Comparison of ENCODE assay signal across 31 mouse cellular contexts in the genomic region with DNA sequence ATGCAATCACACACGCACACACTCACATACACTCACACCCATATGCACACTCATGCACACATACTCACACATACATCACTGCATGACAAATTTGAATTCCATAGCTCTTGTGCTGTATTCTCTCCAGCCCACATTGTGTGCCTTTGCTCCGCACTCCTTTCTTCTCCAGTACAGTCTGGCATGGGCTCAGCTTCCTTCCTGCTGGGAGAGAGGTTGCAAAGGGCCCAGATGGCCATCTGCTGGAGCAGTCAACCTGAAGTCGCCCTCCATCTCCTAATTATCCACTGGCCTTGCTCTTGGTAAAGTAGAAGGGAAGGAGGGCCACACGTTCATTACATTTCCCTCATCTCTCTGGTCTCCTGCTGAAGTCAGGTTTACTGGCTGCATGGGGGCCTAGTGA. TPM values are rescaled to one million over a fixed set of nuclear protein-coding genes. Genes with fewer than 3 reads are reported as not detected.
A peak's percentile ranks its signal among the peaks of the same experiment; 100 is the strongest.
DNase-seq lines count a peak whose midpoint lies in the region; ATAC-seq and TF ChIP-seq lines count a peak whose summit lies in the region.
"Had no signal": no experiment of that assay in that cellular context is flagged by ENCODE, and none has a peak within 500 bp of the region (broad histone marks: within the 10 kb centered on the region; RNA-seq: fewer than 3 reads in every experiment).

No protein-coding gene starts in this region.

- peaks cover 3% of the 10 kb centered on the region; the same call in 1 of the 2 replicates for H3K4me1 ChIP-seq in kidney, embryonic 16.5 days (ENCODE audit: insufficient read depth, low read length)
- peaks cover 12% of the 10 kb centered on the region for H3K4me1 ChIP-seq in cerebellum, adult 2 months (ENCODE audit: control insufficient read depth, insufficient read depth, low read length)
- H3K4me1 ChIP-seq in midbrain, embryonic 14.5 days (ENCODE audit: control insufficient read depth, insufficient read depth, low read length): no peaks in the 10 kb centered on the region
- H3K4me1 ChIP-seq: forebrain, embryonic 13.5 days; hindbrain, embryonic 13.5 days; midbrain, embryonic 12.5 days had no signal

- H3K27me3 ChIP-seq in kidney, embryonic 16.5 days (ENCODE audit: insufficient read depth, low read length): no peaks in the 10 kb centered on the region
- H3K27me3 ChIP-seq in cerebellum, adult 2 months (ENCODE audit: control insufficient read depth, insufficient read depth, low read length): no peaks in the 10 kb centered on the region
- H3K27me3 ChIP-seq in midbrain, embryonic 14.5 days (ENCODE audit: control insufficient read depth, insufficient read depth, low read length): no peaks in the 10 kb centered on the region
- H3K27me3 ChIP-seq: forebrain, embryonic 13.5 days; liver, embryonic 13.5 days; Patski had no signal

- no peak; the same call in 1 of the 2 replicates for TF ChIP-seq CTCF in cerebellum, adult 2 months (IDR thresholded peaks at IDR 0.05; ENCODE audit: borderline replicate concordance, insufficient read depth, low read depth, low read length)

- H3K36me3 ChIP-seq in kidney, embryonic 16.5 days (ENCODE audit: insufficient read depth, low read length): no peaks in the 10 kb centered on the region
- H3K36me3 ChIP-seq in midbrain, embryonic 14.5 days (ENCODE audit: control insufficient read depth, insufficient read depth, low read length): no peaks in the 10 kb centered on the region
- H3K36me3 ChIP-seq: hindbrain, embryonic 13.5 days; liver, embryonic 13.5 days; midbrain, embryonic 12.5 days had no signal

- H3K9ac ChIP-seq in kidney, embryonic 16.5 days (replicated peaks; ENCODE audit: low read length): no peak overlapping the region
- H3K9ac ChIP-seq in midbrain, embryonic 14.5 days (replicated peaks; ENCODE audit: low read length): no peak overlapping the region
- H3K9ac ChIP-seq: forebrain, embryonic 13.5 days; hindbrain, embryonic 13.5 days; liver, embryonic 13.5 days; midbrain, embryonic 12.5 days had no signal

- no peak for TF ChIP-seq POLR2A in cerebellum, adult 2 months (IDR thresholded peaks at IDR 0.05; ENCODE audit: borderline replicate concordance, insufficient read depth, low read length)

- no peak overlapping the region for H3K4me2 ChIP-seq in kidney, embryonic 16.5 days (replicated peaks; ENCODE audit: low read depth, low read length)
- no peak overlapping the region for H3K4me2 ChIP-seq in midbrain, embryonic 14.5 days (ENCODE audit: low read length)
- H3K4me2 ChIP-seq: forebrain, embryonic 13.5 days; hindbrain, embryonic 13.5 days; liver, embryonic 13.5 days; midbrain, embryonic 12.5 days had no signal

- no peak overlapping the region for H3K27ac ChIP-seq in kidney, embryonic 16.5 days (ENCODE audit: low read length)
- H3K27ac ChIP-seq in cerebellum, adult 2 months (ENCODE audit: insufficient read depth, low read length): no peak overlapping the region
- H3K27ac ChIP-seq in midbrain, embryonic 14.5 days (replicated peaks; ENCODE audit: low read depth, low read length): no peak overlapping the region
- H3K27ac ChIP-seq: forebrain, embryonic 13.5 days; heart, adult 2 months; hindbrain, embryonic 13.5 days; liver, embryonic 13.5 days; midbrain, embryonic 12.5 days; stomach, postnatal 0 days had no signal

- no peaks in the 10 kb centered on the region for H3K9me3 ChIP-seq in kidney, embryonic 16.5 days (ENCODE audit: low read length)
- H3K9me3 ChIP-seq in midbrain, embryonic 14.5 days (ENCODE audit: control insufficient read depth, low read length): no peaks in the 10 kb centered on the region
- H3K9me3 ChIP-seq: forebrain, embryonic 13.5 days; hindbrain, embryonic 13.5 days; liver, embryonic 13.5 days; midbrain, embryonic 12.5 days had no signal

- 65% methylated on average over 4 of the region's 4 CpGs for WGBS in kidney, embryonic 16.5 days
- 33% methylated on average over 4 of the region's 4 CpGs for WGBS in cerebellum, adult 2 months
- 69% methylated on average over 4 of the region's 4 CpGs for WGBS in midbrain, embryonic 14.5 days

- ATAC-seq in kidney, embryonic 16.5 days (ENCODE audit: low FRiP score, low TSS enrichment): no peak
- ATAC-seq in midbrain, embryonic 14.5 days (ENCODE audit: low FRiP score, low TSS enrichment): no peak
- no peak for ATAC-seq in megakaryocyte, adult 5-6 weeks (ENCODE audit: poor library complexity, severe bottlenecking)
- ATAC-seq: Patski had no signal

- DNase-seq in kidney, postnatal 10 days: peak; percentile 37
- peak; percentile 92 for DNase-seq in brain, adult 2 months (ENCODE audit: low read depth, low spot score)
- DNase-seq in cerebellum, adult 2 months: peak; percentile 75 to 82
- peak; percentile 70 to 82 for DNase-seq in cerebellum, postnatal 25 days
- DNase-seq in midbrain, embryonic 14.5 days: no peak
- DNase-seq in adrenal gland, postnatal 10 days: no peak
- DNase-seq: adrenal gland, adult 2 months; embryo, embryonic 11 days; gastrocnemius, postnatal 36 days; heart, adult 2 months; kidney, postnatal 14 days; layer of hippocampus, postnatal 36 days; liver, embryonic 13.5 days; lung, adult 2 months; lung, postnatal 14 days; thymus, adult 2 months; thymus, postnatal 4 days had no signal

- no peak overlapping the region for H3K4me3 ChIP-seq in kidney, embryonic 16.5 days (ENCODE audit: low read length)
- H3K4me3 ChIP-seq in cerebellum, adult 2 months (replicated peaks; ENCODE audit: insufficient read depth, low read depth, low read length): no peak overlapping the region
- no peak overlapping the region for H3K4me3 ChIP-seq in midbrain, embryonic 14.5 days (replicated peaks; ENCODE audit: low read depth, low read length)
- H3K4me3 ChIP-seq: forebrain, embryonic 13.5 days; heart, adult 2 months; hindbrain, embryonic 13.5 days; liver, embryonic 13.5 days; midbrain, embryonic 12.5 days had no signal

RNA-seq across cellular contexts. Expression of gene Fam107a, which starts 27.7 kb away (rescaled TPM):
- polyA plus RNA-seq in kidney, embryonic 16.5 days (2015; fragmentation: Nextera tagmentation; extraction: Ambion mirVana): 7.8 TPM in 2 replicates
- polyA plus RNA-seq in cerebellum, adult 2 months (2012; rRNA removed): 351 and 468 TPM in 2 replicates
- 0.08 TPM in 2 replicates for polyA plus RNA-seq in midbrain, embryonic 14.5 days (2014; fragmentation: Nextera tagmentation; extraction: Ambion mirVana)
- total RNA-seq in megakaryocyte, adult 5-6 weeks (2015): 0.09 TPM in 1 of 2 replicates, not detected in the other
- total RNA-seq in megakaryocyte, adult 5-6 weeks (2017): not detected in 2 replicates
- total RNA-seq in adrenal gland, postnatal 10 days (2021): 1 to 10 TPM; 2.0 to 5.2 TPM
- total RNA-seq: megakaryocyte progenitor cell, adult 5-6 weeks; monocyte, adult 5-6 weeks; neutrophil, adult 5-6 weeks had no signal

RNA-seq across cellular contexts. Expression of gene Oit1, which starts 33.0 kb away (rescaled TPM):
- polyA plus RNA-seq in kidney, embryonic 16.5 days (2015; fragmentation: Nextera tagmentation; extraction: Ambion mirVana): 1.8 and 2.0 TPM in 2 replicates
- polyA plus RNA-seq in cerebellum, adult 2 months (2012; rRNA removed): not detected in 2 replicates
- 0.18 TPM in 1 of 2 replicates, not detected in the other for polyA plus RNA-seq in midbrain, embryonic 14.5 days (2014; fragmentation: Nextera tagmentation; extraction: Ambion mirVana)
- total RNA-seq in megakaryocyte, adult 5-6 weeks (2015): not detected in 2 replicates
- not detected in 2 replicates for total RNA-seq in megakaryocyte, adult 5-6 weeks (2017)
- total RNA-seq in adrenal gland, postnatal 10 days (2021): not detected
- total RNA-seq: adrenal gland, adult 2 months; gastrocnemius, postnatal 36 days; heart, adult 2 months; heart, postnatal 25 days; layer of hippocampus, adult 8-10 months; layer of hippocampus, postnatal 36 days; left cerebral cortex, postnatal 10 days; megakaryocyte progenitor cell, adult 5-6 weeks; monocyte, adult 5-6 weeks; neutrophil, adult 5-6 weeks had no signal
- polyA plus RNA-seq: adrenal gland, adult 2 months; forebrain, embryonic 13.5 days; heart, embryonic 14.5 days; liver, embryonic 13.5 days; midbrain, embryonic 12.5 days had no signal

Comparison
In these comparisons a context has a peak if more than half of its experiments do, and no peak if none do; other contexts are left out.
1. DNase-seq: peak in kidney, postnatal 10 days (single experiment), brain, adult 2 months (single experiment), cerebellum, adult 2 months (2 of 2) and cerebellum, postnatal 25 days (2 of 2); none in midbrain, embryonic 14.5 days (single experiment) and adrenal gland, postnatal 10 days (single experiment).
2. RNA of gene Fam107a, which starts 27.7 kb away (polyA plus RNA-seq): 351 to 468 TPM in cerebellum, adult 2 months; 7.8 TPM in kidney, embryonic 16.5 days and 0.08 TPM in midbrain, embryonic 14.5 days; every median in the first group is over 10 times any median in the second.